Mouse (Mus musculus) hindbrain, embryonic 16.5 days (tissue): Measurements from ENCODE around the gene Gm853. TPM values are rescaled to one million over a fixed set of nuclear protein-coding genes. Genes with fewer than 3 reads are reported as not detected.

Experiments
- ATAC-seq: fragments of 200-750 bp; cut with Nextera tagmentation; 2 replicates; pipeline ENCODE4 v1.8.0; 2017; ENCODE audit warnings: moderate TSS enrichment, moderate library complexity
- H3K27ac ChIP-seq: fragments of 300-500 bp; sonication (generic); 2 replicates; pipeline ENCODE4 v1.5.1; 2014; ENCODE audit warnings: low read depth, mild to moderate bottlenecking, control low read depth, low read length, moderate library complexity
- H3K27me3 ChIP-seq: fragments of 300-500 bp; sonication (generic); replicated peaks from 2 replicates; pipeline ENCODE4 v1.6.1; 2014; ENCODE audit warnings: low read length; ENCODE audit not compliant: control insufficient read depth, insufficient read depth
- H3K36me3 ChIP-seq: fragments of 300-500 bp; sonication (generic); 2 replicates; pipeline ENCODE4 v1.6.1; 2014; ENCODE audit warnings: mild to moderate bottlenecking, low read length, moderate library complexity, mixed read lengths; ENCODE audit not compliant: control insufficient read depth, insufficient read depth
- H3K4me1 ChIP-seq: fragments of 300-500 bp; sonication (generic); 2 replicates; pipeline ENCODE4 v1.6.1; 2014; ENCODE audit warnings: low read depth, low read length; ENCODE audit not compliant: control insufficient read depth, insufficient read depth
- H3K4me2 ChIP-seq: fragments of 300-500 bp; sonication (generic); 2 replicates; pipeline ENCODE4 v1.6.1; 2014; ENCODE audit warnings: mild to moderate bottlenecking, low read length, control low read depth, moderate library complexity
- H3K4me3 ChIP-seq: fragments of 300-500 bp; sonication (generic); 2 replicates; pipeline ENCODE4 v1.5.1; 2014; ENCODE audit warnings: mild to moderate bottlenecking, low read length, control low read depth, moderate library complexity
- H3K9ac ChIP-seq: fragments of 300-500 bp; sonication (generic); 2 replicates; pipeline ENCODE4 v1.6.1; 2014; ENCODE audit warnings: low read depth, mild to moderate bottlenecking, control low read depth, low read length, moderate library complexity
- H3K9me3 ChIP-seq: fragments of 300-500 bp; sonication (generic); 2 replicates; pipeline ENCODE4 v1.6.1; 2014; ENCODE audit warnings: mild to moderate bottlenecking, low read length, moderate library complexity; ENCODE audit not compliant: control insufficient read depth
- WGBS: fragments of 180-500 bp; shearing (Covaris S2); extraction: QIAGEN DNeasy Blood & Tissue Kit; methylation state at CpG from one replicate; pipeline ENCODE4 v1.1.7; 2014; 5-methylcytosine and 5-hydroxymethylcytosine counted together
- polyA plus RNA-seq: library from polyadenylated mRNA; unstranded; fragments of >200 nt; fragmentation: Nextera tagmentation; extraction: Ambion mirVana; gene quantifications from 2 replicates; pipeline ENCODE4 v1.2.1, GENCODE M21; 2015

Gene Gm853
- polyA plus RNA-seq: 1.3 and 1.4 TPM in 2 replicates

DNA sequence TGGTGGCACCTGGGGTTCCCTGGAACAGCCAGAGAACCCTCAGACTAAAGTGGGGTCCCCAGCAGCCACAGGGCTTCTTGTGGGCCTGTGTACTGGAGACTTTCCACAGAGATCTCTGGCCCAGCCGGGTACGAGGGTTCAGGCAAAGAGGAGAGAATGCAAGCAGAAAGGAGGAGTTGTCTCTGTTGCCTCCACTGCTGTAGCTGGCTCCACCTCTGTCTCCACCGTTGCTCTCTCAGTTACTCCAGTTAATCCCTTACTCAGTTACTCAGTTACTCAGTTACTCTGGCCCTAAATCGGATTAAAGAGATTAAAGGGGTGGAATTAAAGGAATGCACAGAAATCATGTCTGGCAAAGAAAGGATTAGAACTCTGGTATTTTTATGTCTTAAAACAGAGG is at the start of gene Gm853:
Gene Gm853 (minus strand): TSS at position 223 of the 400 bp plus-strand sequence.
- no peaks in the 10 kb centered on the region for H3K4me1 ChIP-seq
- H3K36me3 ChIP-seq: no peaks in the 10 kb centered on the region
- 65% methylated on average over 4 of the region's 4 CpGs for WGBS
- no peak within 1 kb of the TSS for H3K9ac ChIP-seq
- H3K4me2 ChIP-seq: no peak within 1 kb of the TSS
- H3K9me3 ChIP-seq: no peaks in the 10 kb centered on the region
- no peaks in the 10 kb centered on the region for H3K27me3 ChIP-seq
- ATAC-seq: no peak
- no peak within 1 kb of the TSS for H3K27ac ChIP-seq
- no peak within 1 kb of the TSS for H3K4me3 ChIP-seq

- no peak overlapping the region for H3K9ac ChIP-seq
- H3K36me3 ChIP-seq: no peaks in the 10 kb centered on the region
- ATAC-seq: no peak
- H3K27me3 ChIP-seq: no peaks in the 10 kb centered on the region
- 90% methylated on average over 6 of the region's 6 CpGs for WGBS
- H3K4me2 ChIP-seq: no peak overlapping the region
- H3K4me3 ChIP-seq: no peak overlapping the region
- no peak overlapping the region for H3K27ac ChIP-seq
- peaks cover 4% of the 10 kb centered on the region; the same call in 1 of the 2 replicates for H3K4me1 ChIP-seq
- no peaks in the 10 kb centered on the region for H3K9me3 ChIP-seq
Observed at GRCm38 (mm10) chr4:130270611-130271347, 48.6 kb upstream of the Gm853 start.

DNA sequence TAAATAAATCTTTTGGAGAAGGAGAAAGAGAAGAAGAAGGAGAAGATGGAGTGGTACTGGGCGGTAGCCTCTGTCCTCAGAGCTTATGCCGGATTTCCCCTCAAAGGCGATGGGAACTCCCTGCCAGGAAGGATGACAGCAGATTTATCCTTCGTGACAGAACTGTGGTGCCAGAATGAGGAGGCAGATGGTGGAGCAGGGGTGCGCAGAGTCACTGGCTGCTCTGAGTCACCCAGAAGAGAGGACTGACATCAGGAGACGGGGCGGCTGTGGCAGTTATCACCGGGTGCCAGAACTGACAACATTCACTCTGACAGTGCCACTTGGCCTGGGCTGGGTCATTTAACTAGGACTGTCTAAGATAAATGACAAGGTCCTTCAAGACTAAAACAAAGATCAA is 47.9 kb upstream of the Gm853 start:
- H3K4me2 ChIP-seq: no peak overlapping the region
- H3K36me3 ChIP-seq: no peaks in the 10 kb centered on the region
- H3K27ac ChIP-seq: no peak overlapping the region
- H3K9me3 ChIP-seq: no peaks in the 10 kb centered on the region
- 76% methylated on average over 8 of the region's 8 CpGs for WGBS
- H3K4me3 ChIP-seq: no peak overlapping the region
- no peaks in the 10 kb centered on the region for H3K27me3 ChIP-seq
- no peak overlapping the region for H3K9ac ChIP-seq
- peaks cover 4% of the 10 kb centered on the region; the same call in 1 of the 2 replicates for H3K4me1 ChIP-seq
- ATAC-seq: no peak

DNA sequence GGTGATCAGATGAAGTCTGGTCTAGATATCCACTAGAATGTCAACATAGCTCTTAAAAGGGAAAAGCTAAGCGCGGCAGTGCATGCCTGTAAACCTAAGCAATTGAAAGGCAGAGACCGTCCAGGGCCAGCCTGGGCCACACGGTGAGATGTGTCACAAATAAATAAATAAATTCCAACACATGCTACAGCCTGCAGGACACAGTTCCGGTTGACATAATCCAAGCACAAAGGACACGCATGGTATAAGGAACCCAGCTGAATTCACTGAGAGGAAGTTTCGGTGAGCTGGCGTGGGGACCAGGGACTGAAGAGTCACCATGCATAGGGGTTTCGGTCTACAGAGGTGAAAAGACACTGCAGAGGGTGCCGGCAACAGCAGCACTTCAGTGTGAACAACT is 46.5 kb upstream of the Gm853 start:
- no peak overlapping the region for H3K27ac ChIP-seq
- no peaks in the 10 kb centered on the region for H3K9me3 ChIP-seq
- no peak overlapping the region for H3K9ac ChIP-seq
- WGBS: 78% methylated on average over 10 of the region's 10 CpGs
- no peak overlapping the region for H3K4me3 ChIP-seq
- H3K4me1 ChIP-seq: peaks cover 3% of the 10 kb centered on the region
- no peak overlapping the region for H3K4me2 ChIP-seq
- ATAC-seq: no peak
- H3K27me3 ChIP-seq: no peaks in the 10 kb centered on the region
- no peaks in the 10 kb centered on the region for H3K36me3 ChIP-seq

- whole genome bisulfite sequencing: 83% methylated on average over 7 of the region's 7 CpGs
Observed at GRCm38 (mm10) chr4:130267069-130267468, 44.9 kb upstream of the Gm853 start.

DNA sequence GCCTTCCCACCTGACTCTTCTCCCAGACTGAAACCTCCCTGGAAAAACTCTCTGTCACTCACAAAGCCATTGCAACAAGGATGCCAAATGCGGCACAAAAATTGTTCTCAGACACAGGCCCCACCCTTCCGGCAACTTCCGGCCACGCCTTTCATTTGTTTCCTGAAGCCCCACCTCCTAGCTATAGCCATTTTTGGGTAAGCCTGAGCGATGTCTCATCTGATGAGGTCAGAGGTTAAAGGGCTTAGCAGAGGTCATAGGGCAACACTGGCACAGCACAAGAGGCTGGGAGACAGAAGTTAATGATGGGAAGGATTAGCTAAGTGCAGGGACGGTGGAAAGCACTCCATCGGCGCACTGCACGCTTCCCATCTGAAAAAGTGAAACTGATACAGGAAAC is 44.4 kb upstream of the Gm853 start:
- ATAC-seq: no peak
- no peak overlapping the region for H3K9ac ChIP-seq
- no peak overlapping the region for H3K4me3 ChIP-seq
- H3K27ac ChIP-seq: no peak overlapping the region
- no peaks in the 10 kb centered on the region for H3K27me3 ChIP-seq
- no peaks in the 10 kb centered on the region for H3K9me3 ChIP-seq
- H3K4me1 ChIP-seq: no peaks in the 10 kb centered on the region; the same call in 1 of the 2 replicates
- no peaks in the 10 kb centered on the region for H3K36me3 ChIP-seq
- no peak overlapping the region for H3K4me2 ChIP-seq
- 75% methylated on average over 9 of the region's 9 CpGs for WGBS

More at GRCm38 (mm10) chr4:130267069-130267468, 44.9 kb upstream of the Gm853 start:
- no peaks in the 10 kb centered on the region for H3K36me3 ChIP-seq
- H3K4me2 ChIP-seq: no peak overlapping the region
- H3K9ac ChIP-seq: no peak overlapping the region
- H3K9me3 ChIP-seq: no peaks in the 10 kb centered on the region
- ATAC-seq: no peak
- no peak overlapping the region for H3K4me3 ChIP-seq
- no peak overlapping the region for H3K27ac ChIP-seq
- H3K4me1 ChIP-seq: no peaks in the 10 kb centered on the region; the same call in 1 of the 2 replicates
- no peaks in the 10 kb centered on the region for H3K27me3 ChIP-seq

DNA sequence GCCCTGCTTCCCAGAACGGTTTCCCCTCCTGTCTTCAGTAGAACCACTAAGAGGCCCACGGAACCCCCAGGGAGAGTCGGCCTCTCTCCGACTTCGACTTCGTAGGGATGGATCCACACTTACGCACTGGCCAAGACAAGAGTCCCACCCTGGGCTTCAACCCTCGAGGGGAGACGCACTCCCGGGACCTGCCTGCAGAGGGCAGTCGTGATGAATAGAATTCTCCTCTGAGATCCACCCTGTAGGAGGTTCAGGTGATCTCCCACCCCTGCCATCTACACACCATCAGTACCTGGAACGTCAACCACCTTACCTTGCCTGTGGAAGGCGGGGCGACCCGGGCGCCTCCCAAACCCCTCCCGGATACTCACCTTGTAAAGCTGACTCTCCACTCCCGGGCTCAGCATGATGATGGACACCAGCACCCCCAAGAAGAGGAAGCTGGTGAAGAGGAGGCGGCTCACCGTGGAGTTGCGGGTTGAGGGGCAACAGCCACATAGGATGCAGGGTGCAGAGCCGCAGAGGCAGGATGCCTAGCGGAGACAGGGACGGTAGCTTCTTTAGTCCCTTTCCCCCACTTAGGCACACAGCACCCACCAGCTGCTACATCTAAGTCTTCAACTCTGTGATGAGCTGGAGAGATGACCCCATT is 42.6 kb upstream of the Gm853 start:
- Histone ChIP-seq H3K27ac (no peak overlapping the region), H3K4me3 (no peak overlapping the region), H3K36me3 (no peaks in the 10 kb centered on the region), H3K27me3 (no peaks in the 10 kb centered on the region), H3K9ac (no peak overlapping the region), H3K4me1 (no peaks in the 10 kb centered on the region; the same call in 1 of the 2 replicates), H3K4me2 (no peak overlapping the region), H3K9me3 (no peaks in the 10 kb centered on the region)
- ATAC-seq: no peak
- 24% methylated on average over 24 of the region's 24 CpGs for WGBS

GRCm38 (mm10) chr4:130264131-130264530 is 41.9 kb upstream of the Gm853 start:
- no peaks in the 10 kb centered on the region; the same call in 1 of the 2 replicates for H3K4me1 ChIP-seq
- H3K36me3 ChIP-seq: no peaks in the 10 kb centered on the region
- H3K4me2 ChIP-seq: no peak overlapping the region
- no peaks in the 10 kb centered on the region for H3K27me3 ChIP-seq
- ATAC-seq: no peak
- WGBS: 12% methylated on average over 11 of the region's 11 CpGs
- no peak overlapping the region; the same call in 1 of the 2 replicates for H3K27ac ChIP-seq
- H3K9ac ChIP-seq: no peak overlapping the region
- H3K9me3 ChIP-seq: no peaks in the 10 kb centered on the region
- H3K4me3 ChIP-seq: no peak overlapping the region

DNA sequence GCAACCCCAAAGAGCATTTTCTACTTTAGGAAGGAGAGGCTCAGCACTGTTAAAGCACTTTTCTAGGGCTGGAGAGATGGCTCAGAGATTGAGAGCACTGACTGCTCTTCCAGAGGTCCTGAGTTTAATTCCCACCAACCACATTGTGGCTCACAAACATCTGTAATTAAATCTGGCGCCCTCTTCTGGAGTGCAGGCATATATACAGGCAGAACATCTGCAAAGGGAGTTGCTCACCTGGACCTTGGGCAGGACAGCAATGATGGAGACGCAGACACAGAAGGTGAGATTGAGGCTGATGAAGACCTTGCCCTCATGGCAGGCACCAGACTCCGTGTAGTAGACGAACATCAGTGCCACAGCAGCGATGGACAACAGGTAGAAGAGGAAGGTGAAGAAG is 38.2 kb upstream of the Gm853 start:
- H3K27ac ChIP-seq: no peak overlapping the region
- H3K9me3 ChIP-seq: no peaks in the 10 kb centered on the region
- no peak overlapping the region for H3K4me2 ChIP-seq
- H3K9ac ChIP-seq: no peak overlapping the region
- WGBS: 37% methylated on average over 5 of the region's 5 CpGs
- no peaks in the 10 kb centered on the region for H3K27me3 ChIP-seq
- no peaks in the 10 kb centered on the region; the same call in 1 of the 2 replicates for H3K4me1 ChIP-seq
- 0 out of 2 replicates have a peak, but pooled peaks cover 9% of the 10 kb centered on the region for H3K36me3 ChIP-seq
- H3K4me3 ChIP-seq: no peak overlapping the region
- no peak for ATAC-seq
